Mouse (Mus musculus): ENCODE measurements around the gene Tepsin. TPM values are rescaled to one million over a fixed set of nuclear protein-coding genes. Genes with fewer than 3 reads are reported as not detected.

Tepsin gene
- polyA plus RNA-seq (2015; fragmentation: Nextera tagmentation; extraction: Ambion mirVana) = 15.4 and 17.7 TPM in 2 replicates

DNA sequence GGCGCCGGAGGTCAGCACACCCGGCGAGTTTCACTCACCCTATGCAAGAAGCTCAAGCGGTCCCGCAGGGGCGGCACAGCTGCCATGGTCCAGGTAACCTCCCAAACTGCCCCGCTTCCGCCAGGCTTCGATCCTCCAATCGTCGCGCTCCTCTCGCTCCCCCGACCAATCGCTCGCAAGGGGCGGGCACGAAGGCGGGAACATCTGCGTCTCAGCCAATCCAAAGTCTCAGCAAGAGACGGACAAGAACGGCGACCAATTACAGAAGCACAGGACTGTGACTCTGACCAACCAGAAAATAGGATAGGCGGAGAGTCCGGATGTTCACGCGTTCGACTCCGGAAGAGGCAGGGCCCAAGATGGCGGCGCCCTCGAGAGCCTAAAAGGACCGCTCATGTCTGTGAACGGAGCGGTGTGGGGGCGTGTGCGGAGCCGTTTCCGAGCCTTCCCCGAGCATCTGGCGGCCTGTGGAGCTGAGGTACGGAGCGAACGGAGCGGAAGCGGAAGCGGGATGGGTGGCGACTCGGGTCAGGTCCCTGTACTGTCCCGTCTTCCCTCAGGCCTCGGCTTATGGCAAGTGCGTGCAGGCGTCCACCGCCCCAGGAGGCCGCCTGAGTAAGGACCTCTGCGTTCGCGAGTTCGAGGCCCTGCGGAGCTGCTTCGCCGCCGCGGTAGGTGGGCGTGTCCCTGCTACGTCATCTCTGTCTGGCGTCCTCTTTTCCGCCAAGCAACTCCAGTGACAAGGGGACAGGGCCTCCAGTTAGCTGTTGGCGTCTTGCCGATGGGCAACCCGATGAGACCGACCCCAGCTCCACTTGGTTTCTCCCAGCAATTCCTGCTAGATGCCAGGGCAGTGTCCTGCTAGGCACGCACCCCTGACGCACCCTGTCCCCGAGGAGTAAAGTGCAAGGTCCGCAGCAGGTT lies at the start of gene Tepsin, which contains the start of gene Ndufaf8:
TSS of gene Tepsin (minus strand) at position 144 of the 924 bp plus-strand sequence.
TSS of gene Ndufaf8 (plus strand) at position 341 of the 924 bp plus-strand sequence.
- peak within 1 kb of the TSS; percentile 85 for H3K9ac ChIP-seq
- peak; percentile 97 for ATAC-seq
- H3K9me3 ChIP-seq = no peaks in the 10 kb centered on the region
- H3K4me1 ChIP-seq (replicated peaks) = peaks cover 16% of the 10 kb centered on the region
- peaks cover 8% of the 10 kb centered on the region; the same call in 1 of the 2 replicates for H3K36me3 ChIP-seq
- H3K27me3 ChIP-seq (replicated peaks) = no peaks in the 10 kb centered on the region
- peak within 1 kb of the TSS; percentile 85 for H3K4me3 ChIP-seq (replicated peaks)
- under 1% methylated on average over 77 of the region's 77 CpGs for WGBS
- peak within 1 kb of the TSS; percentile 98 for H3K27ac ChIP-seq
- H3K4me2 ChIP-seq (replicated peaks) = peak within 1 kb of the TSS; percentile 87

- H3K4me1 ChIP-seq (replicated peaks) = peaks cover 11% of the 10 kb centered on the region; the same call in 1 of the 2 replicates
- no peak overlapping the region for H3K9ac ChIP-seq
- no peak for ATAC-seq
Observed at GRCm38 (mm10) chr11:120143708-120144497, 45.4 kb upstream of the Tepsin start.

GRCm38 (mm10) chr11:120142601-120143051 lies 44.1 kb upstream of the Tepsin start:
- ATAC-seq = peak; percentile 60; the same call in 1 of the 2 replicates
- Histone ChIP-seq H3K27me3 (replicated peaks) (no peaks in the 10 kb centered on the region), H3K9me3 (no peaks in the 10 kb centered on the region), H3K36me3 (0 out of 2 replicates have a peak, but pooled peaks cover 7% of the 10 kb centered on the region), H3K27ac (peak overlapping the region; percentile 41; the same call in 1 of the 2 replicates), H3K4me3 (replicated peaks) (no peak overlapping the region), H3K9ac (no peak overlapping the region), H3K4me1 (replicated peaks) (peaks cover 24% of the 10 kb centered on the region), H3K4me2 (replicated peaks) (no peak overlapping the region)
- WGBS = 80% methylated on average over 3 of the region's 3 CpGs

More at GRCm38 (mm10) chr11:120143708-120144497, 45.4 kb upstream of the Tepsin start:
- Histone ChIP-seq H3K4me3 (replicated peaks) (no peak overlapping the region), H3K9me3 (no peaks in the 10 kb centered on the region), H3K27me3 (replicated peaks) (no peaks in the 10 kb centered on the region), H3K27ac (0 out of 2 replicates have a peak overlapping the region, but pooled peaks have one; percentile 36), H3K36me3 (0 out of 2 replicates have a peak, but pooled peaks cover 5% of the 10 kb centered on the region), H3K4me2 (replicated peaks) (no peak overlapping the region)
- 62% methylated on average over 13 of the region's 13 CpGs for WGBS

DNA sequence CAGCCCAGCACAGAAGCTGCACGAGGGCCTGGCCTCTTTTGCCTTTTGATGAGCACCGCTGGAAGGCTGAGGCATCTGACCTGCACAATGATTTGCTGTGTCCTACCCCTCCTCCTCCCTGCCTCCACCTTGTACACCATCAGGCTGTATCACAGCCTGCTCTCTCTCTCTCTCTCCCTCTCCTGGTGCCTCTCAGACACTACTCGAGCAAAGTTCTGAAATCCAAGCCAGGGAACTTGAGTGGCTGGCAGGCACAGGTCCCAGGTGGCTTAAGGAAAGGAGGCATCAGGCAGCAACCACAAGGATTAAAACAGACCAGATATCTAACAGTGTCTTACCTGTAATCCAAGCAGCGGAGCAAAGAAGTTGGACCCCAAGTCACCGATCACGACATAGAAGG lies 41.7 kb upstream of the Tepsin start:
- no peak overlapping the region for H3K27ac ChIP-seq
- 68% methylated on average over 6 of the region's 6 CpGs for WGBS
- H3K4me2 ChIP-seq (replicated peaks) = no peak overlapping the region
- 0 out of 2 replicates have a peak, but pooled peaks cover 7% of the 10 kb centered on the region for H3K36me3 ChIP-seq
- ATAC-seq = no peak
- peaks cover 37% of the 10 kb centered on the region for H3K4me1 ChIP-seq (replicated peaks)
- no peak overlapping the region for H3K9ac ChIP-seq
- H3K27me3 ChIP-seq (replicated peaks) = no peaks in the 10 kb centered on the region
- no peaks in the 10 kb centered on the region for H3K9me3 ChIP-seq
- no peak overlapping the region for H3K4me3 ChIP-seq (replicated peaks)

DNA sequence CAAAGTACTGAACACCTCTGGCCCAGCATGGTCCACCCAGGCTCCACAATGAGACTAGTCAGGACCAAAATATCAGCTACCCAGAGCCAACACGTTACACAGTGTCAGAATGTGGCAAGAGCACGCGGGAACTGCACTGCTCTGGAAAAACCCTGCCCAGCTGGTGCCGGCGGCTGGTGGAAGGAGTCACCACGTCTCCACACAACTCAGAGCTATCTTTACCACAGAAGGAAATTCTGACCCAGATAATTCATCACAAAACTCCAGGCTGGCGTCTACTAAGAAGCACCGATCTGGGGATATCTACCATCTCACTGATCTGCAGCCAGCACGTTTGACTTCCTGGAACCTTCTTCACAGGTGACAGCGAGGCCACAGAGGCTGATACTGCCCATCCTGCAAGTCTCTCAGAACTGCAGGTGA lies 40.8 kb upstream of the Tepsin start:
- H3K4me3 ChIP-seq (replicated peaks) = no peak overlapping the region
- H3K36me3 ChIP-seq = 0 out of 2 replicates have a peak, but pooled peaks cover 7% of the 10 kb centered on the region
- H3K27ac ChIP-seq = no peak overlapping the region
- H3K9me3 ChIP-seq = no peaks in the 10 kb centered on the region
- WGBS = 77% methylated on average over 10 of the region's 10 CpGs
- no peaks in the 10 kb centered on the region for H3K27me3 ChIP-seq (replicated peaks)
- peaks cover 38% of the 10 kb centered on the region for H3K4me1 ChIP-seq (replicated peaks)
- no peak overlapping the region for H3K4me2 ChIP-seq (replicated peaks)
- ATAC-seq = no peak
- H3K9ac ChIP-seq = no peak overlapping the region

GRCm38 (mm10) chr11:120137625-120138004 lies 39.1 kb upstream of the Tepsin start:
- Histone ChIP-seq H3K36me3 (0 out of 2 replicates have a peak, but pooled peaks cover 5% of the 10 kb centered on the region), H3K27ac (peak overlapping the region; percentile 58; the same call in 1 of the 2 replicates), H3K9me3 (no peaks in the 10 kb centered on the region), H3K4me1 (replicated peaks) (peaks cover 32% of the 10 kb centered on the region), H3K9ac (no peak overlapping the region), H3K4me3 (replicated peaks) (no peak overlapping the region), H3K27me3 (replicated peaks) (no peaks in the 10 kb centered on the region), H3K4me2 (replicated peaks) (no peak overlapping the region)
- ATAC-seq = peak; percentile 30; the same call in 1 of the 2 replicates
- 41% methylated on average over 5 of the region's 5 CpGs for WGBS

GRCm38 (mm10) chr11:120136796-120137624 lies 38.5 kb upstream of the Tepsin start:
- WGBS = 56% methylated on average over 23 of the region's 23 CpGs
- Histone ChIP-seq H3K9ac (no peak overlapping the region), H3K27ac (peak overlapping the region; percentile 58; the same call in 1 of the 2 replicates), H3K9me3 (no peaks in the 10 kb centered on the region), H3K4me1 (replicated peaks) (peaks cover 32% of the 10 kb centered on the region), H3K4me2 (replicated peaks) (no peak overlapping the region; the same call in 1 of the 2 replicates), H3K27me3 (replicated peaks) (no peaks in the 10 kb centered on the region), H3K4me3 (replicated peaks) (no peak overlapping the region), H3K36me3 (0 out of 2 replicates have a peak, but pooled peaks cover 5% of the 10 kb centered on the region)
- ATAC-seq = peak; percentile 83

DNA sequence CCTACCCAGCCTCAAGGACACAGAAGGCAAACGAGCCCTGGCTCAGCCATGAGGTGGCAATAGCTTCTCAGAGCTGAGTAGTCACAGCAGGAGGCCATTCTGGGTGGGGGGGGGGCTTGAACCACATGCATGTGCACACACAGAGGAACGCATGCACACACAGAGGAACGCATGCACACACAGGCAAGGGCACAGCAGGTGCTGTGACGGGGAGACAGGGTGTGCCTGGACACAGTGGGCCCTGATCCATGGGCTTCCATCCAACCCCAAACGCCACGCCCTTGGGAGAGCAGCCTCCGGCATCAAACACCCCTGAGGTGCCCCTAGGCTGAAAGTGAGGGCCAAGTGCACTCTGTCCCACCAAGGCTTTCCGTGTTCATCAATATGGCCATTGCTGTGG lies 37.7 kb upstream of the Tepsin start:
- whole genome bisulfite sequencing = 74% methylated on average over 8 of the region's 8 CpGs
- no peak overlapping the region for H3K4me3 ChIP-seq (replicated peaks)
- peak; percentile 22 for ATAC-seq
- H3K9me3 ChIP-seq = no peaks in the 10 kb centered on the region
- H3K9ac ChIP-seq = no peak overlapping the region
- H3K36me3 ChIP-seq = 0 out of 2 replicates have a peak, but pooled peaks cover 5% of the 10 kb centered on the region
- H3K27ac ChIP-seq = no peak overlapping the region
- H3K27me3 ChIP-seq (replicated peaks) = no peaks in the 10 kb centered on the region
- H3K4me2 ChIP-seq (replicated peaks) = no peak overlapping the region
- peaks cover 32% of the 10 kb centered on the region for H3K4me1 ChIP-seq (replicated peaks)

- WGBS = 87% methylated on average over 9 of the region's 9 CpGs
- H3K9me3 ChIP-seq = no peaks in the 10 kb centered on the region
- H3K27me3 ChIP-seq (replicated peaks) = no peaks in the 10 kb centered on the region
- no peak overlapping the region for H3K4me3 ChIP-seq (replicated peaks)
- peaks cover 8% of the 10 kb centered on the region for H3K36me3 ChIP-seq
- H3K4me1 ChIP-seq (replicated peaks) = peaks cover 32% of the 10 kb centered on the region
- no peak overlapping the region for H3K27ac ChIP-seq
- H3K9ac ChIP-seq = no peak overlapping the region
- 0 out of 2 replicates have a peak, but pooled peaks have one; percentile 10 for ATAC-seq
- H3K4me2 ChIP-seq (replicated peaks) = no peak overlapping the region
Observed at GRCm38 (mm10) chr11:120134847-120135530, 36.5 kb upstream of the Tepsin start.

DNA sequence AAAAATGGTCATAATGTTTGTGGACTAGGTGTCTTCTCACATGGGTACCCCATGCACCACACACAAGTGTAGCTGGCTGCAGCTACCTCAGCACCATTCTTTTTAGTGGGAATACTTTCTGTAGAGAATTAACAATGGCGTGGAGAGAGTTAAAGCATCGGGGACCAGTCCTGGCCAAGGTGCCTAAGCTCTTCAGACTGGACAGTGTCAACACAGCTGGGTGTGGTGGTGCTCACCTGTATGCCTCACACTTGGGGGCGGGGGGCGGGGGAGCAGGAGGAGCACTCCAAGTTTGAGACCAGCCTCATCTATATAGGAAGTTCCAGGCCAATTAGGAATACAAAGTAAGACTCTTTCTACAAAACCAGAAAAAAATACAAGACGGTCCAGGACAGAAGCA lies 35.6 kb upstream of the Tepsin start:
- WGBS = 84% methylated on average over 5 of the region's 5 CpGs
- ATAC-seq = no peak

More for the DNA sequence above, 35.6 kb upstream of the Tepsin start:
- no peak overlapping the region for H3K27ac ChIP-seq
- no peak overlapping the region for H3K9ac ChIP-seq
- no peaks in the 10 kb centered on the region for H3K27me3 ChIP-seq (replicated peaks)
- H3K4me2 ChIP-seq (replicated peaks) = no peak overlapping the region
- H3K4me3 ChIP-seq (replicated peaks) = no peak overlapping the region
- H3K4me1 ChIP-seq (replicated peaks) = peaks cover 32% of the 10 kb centered on the region
- peaks cover 8% of the 10 kb centered on the region for H3K36me3 ChIP-seq
- H3K9me3 ChIP-seq = no peaks in the 10 kb centered on the region

Data from intestine, embryonic 15.5 days (tissue).